Mouse (Mus musculus): ENCODE measurements around the gene Vmn1r170. TPM values are rescaled to one million over a fixed set of nuclear protein-coding genes. Genes with fewer than 3 reads are reported as not detected.
"Not testable (repeated sequence)": the region's sequence is repeated elsewhere in the genome, so short reads cannot be mapped to it uniquely, and the experiment has no call there.

The Vmn1r170 gene
- polyA plus RNA-seq (2016; fragmentation: Nextera tagmentation; extraction: Ambion mirVana): not detected in 2 replicates

DNA sequence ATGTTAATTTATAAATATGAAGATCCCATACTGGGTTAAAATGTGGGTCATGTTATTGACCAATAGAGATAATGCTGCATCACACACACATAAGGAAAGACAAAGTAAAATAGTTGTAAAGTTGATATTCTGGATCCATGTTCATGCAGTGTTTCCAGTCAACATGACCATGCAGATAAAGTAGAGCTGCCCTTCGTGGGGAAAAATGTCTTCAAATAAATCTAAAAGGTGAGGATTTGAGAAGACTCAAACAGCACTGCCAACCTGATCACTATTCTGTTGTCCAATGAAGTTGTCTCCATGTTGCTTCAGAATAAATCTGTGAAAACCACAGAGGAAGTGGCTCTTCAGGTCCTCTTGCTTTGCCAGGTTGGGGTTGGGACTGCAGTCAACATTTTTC, at the start of gene Vmn1r170:
Gene Vmn1r170 (plus strand): TSS at position 301 of the 400 bp plus-strand sequence.
- H3K4me1 ChIP-seq; H3K4me3 ChIP-seq; H3K27me3 ChIP-seq (ENCODE audit: low read depth, poor library complexity, severe bottlenecking); DNase-seq (ENCODE audit: low spot score); H3K9me3 ChIP-seq (replicated peaks); H3K27ac ChIP-seq; H3K36me3 ChIP-seq: not testable (repeated sequence)
- 55% methylated on average over 1 of the region's 1 CpGs for WGBS

- not testable (repeated sequence) for H3K36me3 ChIP-seq; H3K4me3 ChIP-seq; H3K27ac ChIP-seq; H3K9me3 ChIP-seq (replicated peaks); DNase-seq (ENCODE audit: low spot score); H3K27me3 ChIP-seq (ENCODE audit: low read depth, poor library complexity, severe bottlenecking); H3K4me1 ChIP-seq
- WGBS: 68% methylated on average over 1 of the region's 2 CpGs
Measured at GRCm38 (mm10) chr7:23575226-23575625, 30.7 kb upstream of the Vmn1r170 start, which contains the start of gene Vmn1r169. Vmn1r169 (plus strand) TSS chr7:23575526.

GRCm38 (mm10) chr7:23630422-23630821, 24.4 kb downstream of the Vmn1r170 start, which contains the start of gene Vmn1r171:
Vmn1r171 (plus strand) TSS chr7:23630722.
- H3K4me3 ChIP-seq: no peak within 1 kb of the TSS
- no peak for DNase-seq (ENCODE audit: low spot score)
- no peaks in the 10 kb centered on the region for H3K27me3 ChIP-seq (ENCODE audit: low read depth, poor library complexity, severe bottlenecking)
- H3K4me1 ChIP-seq: no peaks in the 10 kb centered on the region
- 0 out of 2 replicates have a peak, but pooled peaks cover 5% of the 10 kb centered on the region for H3K9me3 ChIP-seq (replicated peaks)
- H3K27ac ChIP-seq: no peak within 1 kb of the TSS
- H3K36me3 ChIP-seq: no peaks in the 10 kb centered on the region

Other genes starting within 250 kb of the Vmn1r170 start
- gene Nlrp5, start 220.3 kb upstream of the Vmn1r170 start, polyA plus RNA-seq (2016; fragmentation: Nextera tagmentation; extraction: Ambion mirVana): not detected in 2 replicates
- not detected in 2 replicates for gene Vmn1r167, start 99.0 kb upstream of the Vmn1r170 start, polyA plus RNA-seq (2016; fragmentation: Nextera tagmentation; extraction: Ambion mirVana)
- gene Vmn1r168, start 66.4 kb upstream of the Vmn1r170 start, polyA plus RNA-seq (2016; fragmentation: Nextera tagmentation; extraction: Ambion mirVana): not detected in 2 replicates
- gene Vmn1r169, start 30.6 kb upstream of the Vmn1r170 start, polyA plus RNA-seq (2016; fragmentation: Nextera tagmentation; extraction: Ambion mirVana): not detected in 2 replicates
- not detected in 2 replicates for gene Vmn1r171, start 24.5 kb downstream of the Vmn1r170 start, polyA plus RNA-seq (2016; fragmentation: Nextera tagmentation; extraction: Ambion mirVana)
- gene Vmn1r172, start 52.1 kb downstream of the Vmn1r170 start, polyA plus RNA-seq (2016; fragmentation: Nextera tagmentation; extraction: Ambion mirVana): not detected in 2 replicates
- not detected in 2 replicates for gene Vmn1r173, start 94.5 kb downstream of the Vmn1r170 start, polyA plus RNA-seq (2016; fragmentation: Nextera tagmentation; extraction: Ambion mirVana)
- not detected in 2 replicates for gene Vmn1r174, start 146.1 kb downstream of the Vmn1r170 start, polyA plus RNA-seq (2016; fragmentation: Nextera tagmentation; extraction: Ambion mirVana)
- gene Vmn1r175, start 204.5 kb downstream of the Vmn1r170 start, polyA plus RNA-seq (2016; fragmentation: Nextera tagmentation; extraction: Ambion mirVana): not detected in 2 replicates
- gene Vmn1r176, start 231.2 kb downstream of the Vmn1r170 start, polyA plus RNA-seq (2016; fragmentation: Nextera tagmentation; extraction: Ambion mirVana): not detected in 2 replicates

Measured in limb, embryonic 10.5 days (tissue).